Mouse (Mus musculus) bone marrow macrophage, adult 2 months (primary cell): ENCODE results near the gene Spaca4. TPM values are rescaled to one million over a fixed set of nuclear protein-coding genes. Genes with fewer than 3 reads are reported as not detected.

Experiments
- H3K27ac ChIP-seq: 2 replicates; pipeline ENCODE4 v1.5.1; 2012; ENCODE audit warnings: low read depth, low read length; ENCODE audit not compliant: insufficient read depth
- H3K4me1 ChIP-seq: 2 replicates; pipeline ENCODE4 v1.6.1; 2012; ENCODE audit warnings: low read length; ENCODE audit not compliant: control insufficient read depth, insufficient read depth
- H3K4me3 ChIP-seq: 2 replicates; pipeline ENCODE4 v1.5.1; 2012; ENCODE audit warnings: mild to moderate bottlenecking, low read length, moderate library complexity; ENCODE audit not compliant: insufficient read depth
- CTCF ChIP-seq: IDR thresholded peaks from 2 replicates; pipeline ENCODE4 v1.5.1; 2012; ENCODE audit warnings: low read depth, mild to moderate bottlenecking, low read length, moderate library complexity
- POLR2A ChIP-seq: IDR thresholded peaks from 2 replicates; pipeline ENCODE4 v1.6.1; 2012; ENCODE audit warnings: mild to moderate bottlenecking, low read depth, low read length, borderline replicate concordance
- polyA plus RNA-seq: library from polyadenylated mRNA; stranded (reverse); fragments of >200 nt; gene quantifications from 2 replicates; pipeline ENCODE4 v1.2.4, GENCODE M21; 2012; ENCODE audit not compliant: missing spikeins, insufficient read depth, insufficient read length

Spaca4 gene
- polyA plus RNA-seq, 1 experiment = not detected

- no peak for TF ChIP-seq POLR2A
- TF ChIP-seq CTCF = no peak
- no peak overlapping the region for H3K4me3 ChIP-seq
- H3K4me1 ChIP-seq = peaks cover 23% of the 10 kb centered on the region
- no peak overlapping the region for H3K27ac ChIP-seq
Observed at GRCm38 (mm10) chr7:45750162-45750561, 24.5 kb upstream of the Spaca4 start.

GRCm38 (mm10) chr7:45749401-45749800 is 23.8 kb upstream of the Spaca4 start:
- Histone ChIP-seq H3K4me3 (no peak overlapping the region), H3K4me1 (peaks cover 23% of the 10 kb centered on the region), H3K27ac (no peak overlapping the region)
- no peak for TF ChIP-seq POLR2A
- TF ChIP-seq CTCF = no peak

GRCm38 (mm10) chr7:45748110-45748509 is 22.5 kb upstream of the Spaca4 start:
- no peak overlapping the region for H3K4me3 ChIP-seq
- TF ChIP-seq CTCF = no peak
- TF ChIP-seq POLR2A = no peak
- no peak overlapping the region for H3K27ac ChIP-seq
- H3K4me1 ChIP-seq = peaks cover 23% of the 10 kb centered on the region

GRCm38 (mm10) chr7:45747450-45747849 is 21.8 kb upstream of the Spaca4 start:
- Histone ChIP-seq H3K4me3 (no peak overlapping the region), H3K27ac (no peak overlapping the region), H3K4me1 (peaks cover 23% of the 10 kb centered on the region)
- TF ChIP-seq POLR2A = no peak

GRCm38 (mm10) chr7:45746518-45746917 is 20.9 kb upstream of the Spaca4 start:
- TF ChIP-seq POLR2A = no peak
- peak; percentile 55 for TF ChIP-seq CTCF
- H3K4me3 ChIP-seq = no peak overlapping the region
- peaks cover 25% of the 10 kb centered on the region for H3K4me1 ChIP-seq
- no peak overlapping the region for H3K27ac ChIP-seq

GRCm38 (mm10) chr7:45744387-45744786 is 18.8 kb upstream of the Spaca4 start:
- Histone ChIP-seq H3K27ac (no peak overlapping the region), H3K4me1 (peaks cover 24% of the 10 kb centered on the region), H3K4me3 (no peak overlapping the region)
- no peak for TF ChIP-seq POLR2A
- TF ChIP-seq CTCF = no peak

GRCm38 (mm10) chr7:45742338-45742737 is 16.7 kb upstream of the Spaca4 start:
- TF ChIP-seq POLR2A (no peak), CTCF (no peak)
- peaks cover 7% of the 10 kb centered on the region; the same call in 1 of the 2 replicates for H3K4me1 ChIP-seq
- H3K4me3 ChIP-seq = peak overlapping the region; percentile 65
- H3K27ac ChIP-seq = peak overlapping the region; percentile 32

- H3K4me1 ChIP-seq = peaks cover 7% of the 10 kb centered on the region; the same call in 1 of the 2 replicates
- TF ChIP-seq CTCF (no peak), POLR2A (0 out of 2 replicates have a peak, but pooled peaks have one; percentile 3)
- peak overlapping the region; percentile 50 for H3K27ac ChIP-seq
- H3K4me3 ChIP-seq = peak overlapping the region; percentile 65
Observed at GRCm38 (mm10) chr7:45741777-45742176, 16.2 kb upstream of the Spaca4 start.

- Histone ChIP-seq H3K27ac (peak overlapping the region; percentile 50), H3K4me1 (peaks cover 7% of the 10 kb centered on the region; the same call in 1 of the 2 replicates), H3K4me3 (peak overlapping the region; percentile 65)
- TF ChIP-seq CTCF = no peak
- no peak for TF ChIP-seq POLR2A
Observed at GRCm38 (mm10) chr7:45741308-45741707, 15.7 kb upstream of the Spaca4 start.

- Histone ChIP-seq H3K4me3 (no peak overlapping the region), H3K27ac (no peak overlapping the region), H3K4me1 (peaks cover 7% of the 10 kb centered on the region; the same call in 1 of the 2 replicates)
- no peak for TF ChIP-seq CTCF
- TF ChIP-seq POLR2A = no peak
Observed at GRCm38 (mm10) chr7:45739820-45740219, 14.2 kb upstream of the Spaca4 start.

- H3K4me1 ChIP-seq = peaks cover 7% of the 10 kb centered on the region; the same call in 1 of the 2 replicates
- no peak overlapping the region for H3K27ac ChIP-seq
- no peak overlapping the region for H3K4me3 ChIP-seq
- peak; percentile 65 for TF ChIP-seq CTCF
- no peak for TF ChIP-seq POLR2A
Observed at GRCm38 (mm10) chr7:45739162-45739763, 13.7 kb upstream of the Spaca4 start.
